Mouse (Mus musculus) cerebellum, adult 8-10 months (tissue): Measurements from ENCODE around the gene Ldhd.

Experiments used
- DNase-seq: peaks from one replicate; pipeline ENCODE4 v3.0.0; 2022

The Ldhd gene

DNA sequence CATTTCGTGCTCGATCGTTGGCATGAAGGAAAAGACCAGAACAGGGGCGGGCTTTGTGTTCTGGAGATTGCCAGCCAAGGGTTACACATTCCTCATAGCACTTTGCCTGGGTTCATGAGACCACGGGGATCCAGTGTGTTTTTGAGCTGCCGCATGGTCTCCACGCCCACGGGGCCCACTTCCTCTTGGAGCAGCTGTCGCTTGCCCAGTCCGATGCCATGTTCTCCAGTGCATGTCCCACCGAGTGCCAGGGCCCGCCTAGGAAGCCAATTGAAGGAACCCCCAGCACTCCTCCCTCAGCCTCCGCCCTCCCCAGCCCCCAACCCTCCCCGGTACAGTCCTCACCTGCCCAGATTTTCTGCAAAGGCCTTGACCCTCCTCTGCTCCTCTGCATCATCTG is 3.2 kb downstream of the Ldhd start:
- DNase-seq, result no peak

DNA sequence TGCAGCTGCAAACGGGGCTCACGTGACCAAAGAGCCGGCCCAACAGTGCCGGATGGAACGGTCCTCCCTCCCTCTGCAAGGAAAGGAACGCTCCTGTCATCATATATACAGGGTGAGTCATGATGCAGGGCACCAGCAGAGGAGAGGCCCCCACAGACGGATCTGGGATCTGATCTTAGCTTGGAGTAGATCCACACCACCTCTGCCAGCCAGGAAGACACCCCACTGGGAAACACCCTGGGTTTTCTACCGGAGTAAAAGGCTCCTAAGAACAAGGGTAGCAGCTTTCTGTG is 3.7 kb downstream of the Ldhd start:
- DNase-seq, result peak; percentile 32

DNA sequence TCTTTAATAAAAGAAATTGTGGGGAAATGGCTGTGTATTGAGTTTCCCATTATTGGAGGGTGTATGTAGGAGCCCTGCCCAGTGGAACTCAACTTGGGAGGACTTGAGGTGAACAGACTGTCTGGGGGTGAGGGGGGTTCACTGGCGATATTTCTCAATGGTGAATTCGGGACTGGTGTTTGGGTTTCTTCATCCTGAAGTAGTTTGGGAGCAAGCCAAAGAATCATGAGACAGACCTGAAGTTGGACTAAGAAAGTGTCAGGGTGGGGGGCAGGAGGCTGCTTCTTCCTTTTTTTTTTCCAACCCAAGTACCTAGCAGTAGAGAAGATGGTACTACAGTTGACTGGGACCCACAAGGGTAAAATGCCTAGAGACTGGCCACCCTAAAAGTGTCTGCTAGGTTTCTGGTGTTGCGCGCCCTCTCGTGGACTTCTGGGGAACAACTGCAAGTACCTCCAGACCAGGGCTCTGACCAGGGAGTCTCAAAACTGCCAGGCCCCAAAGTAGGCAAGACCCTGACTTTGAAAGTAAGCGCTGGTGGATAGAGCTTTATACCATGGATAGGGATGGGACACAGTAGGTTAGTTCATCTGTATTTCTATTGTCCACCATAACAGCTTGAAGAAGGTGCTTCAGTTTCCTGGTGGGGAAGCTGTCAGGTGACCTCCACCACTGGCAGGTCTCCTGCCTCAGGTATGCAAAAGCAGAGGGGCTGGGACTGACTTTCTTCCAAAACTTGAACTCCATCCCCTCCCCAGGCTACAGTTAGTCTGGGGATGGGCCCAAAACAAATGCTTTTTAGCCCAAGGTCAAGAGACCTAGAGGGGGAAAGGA is 4.3 kb downstream of the Ldhd start:
- DNase-seq, result peak; percentile 81

DNA sequence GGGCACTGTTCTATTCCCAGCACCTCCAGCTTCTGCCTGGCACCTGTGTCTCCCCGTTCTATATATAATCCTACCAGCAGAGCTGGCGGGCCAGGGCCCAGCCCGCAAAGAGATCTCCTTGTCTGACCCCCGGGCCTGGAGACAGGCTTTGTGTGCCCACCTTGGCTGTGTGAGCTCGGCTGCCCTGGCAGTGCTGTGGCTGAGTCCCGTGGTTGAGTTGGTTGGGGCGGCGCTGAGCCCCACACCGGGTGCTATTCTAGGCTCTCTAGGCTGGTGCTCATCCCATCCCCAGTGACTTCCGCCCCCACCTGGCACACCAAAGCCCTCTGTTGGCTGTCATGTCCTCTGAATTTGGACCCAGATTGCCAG is 5.3 kb downstream of the Ldhd start:
- peak; percentile 48 for DNase-seq

DNA sequence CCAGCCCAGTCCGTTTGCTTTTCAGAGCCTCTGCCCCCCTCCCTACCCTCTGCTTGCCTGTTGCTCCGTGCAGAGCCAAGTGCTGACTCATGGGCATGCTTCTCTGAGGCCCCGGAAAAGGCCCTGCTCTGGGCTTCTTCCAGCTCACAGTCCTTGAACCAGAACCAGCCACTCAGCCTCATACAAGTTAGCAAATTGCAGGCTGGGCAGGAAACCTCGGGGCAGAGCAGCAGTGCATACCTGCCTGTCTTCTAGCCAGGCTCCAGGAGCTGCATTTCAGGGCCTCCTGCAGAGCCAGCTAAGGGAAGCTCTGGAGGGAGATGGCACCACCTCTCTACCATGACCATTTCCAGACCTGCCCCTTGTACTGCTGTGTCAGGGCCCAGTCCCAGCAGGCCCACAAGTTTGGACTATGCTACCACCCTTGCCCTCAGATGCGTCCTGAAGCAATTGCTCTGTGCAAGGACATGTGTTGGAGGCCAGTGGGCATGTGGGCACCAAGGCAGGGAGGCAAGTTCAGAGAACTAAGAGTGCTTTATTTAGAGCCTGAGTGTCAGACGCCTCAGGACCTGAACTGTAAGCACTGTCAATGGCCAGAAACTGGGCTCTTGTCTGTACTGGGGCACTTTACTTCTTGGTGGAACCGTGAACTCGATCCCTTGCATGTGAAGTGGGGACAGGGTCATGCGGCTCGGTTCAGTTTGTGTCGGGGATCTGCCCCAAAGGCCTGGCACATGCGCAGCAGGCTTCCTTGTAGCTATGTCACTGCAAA is 5.9 kb downstream of the Ldhd start:
- peak; percentile 74 for DNase-seq

DNA sequence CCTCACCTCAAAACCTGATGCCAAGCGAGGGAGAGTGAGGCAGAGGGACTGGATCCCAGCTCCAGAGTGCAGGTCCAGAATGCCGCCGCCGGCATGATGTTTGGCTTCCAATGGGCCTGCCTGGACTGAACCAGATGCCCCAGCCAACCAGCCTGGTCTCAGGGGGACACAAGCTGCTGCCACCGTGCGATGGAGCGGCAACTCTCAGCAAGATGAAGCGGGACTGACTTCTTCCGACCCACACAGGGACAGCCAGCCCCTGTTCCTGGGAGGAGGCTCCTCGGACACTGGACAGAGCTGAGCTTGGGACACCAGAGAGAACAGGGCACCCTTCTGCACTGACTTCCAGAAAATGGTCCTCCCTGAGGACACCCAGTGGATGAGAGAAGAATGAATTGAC is 7.6 kb downstream of the Ldhd start:
- DNase-seq, result peak; percentile 25

DNA sequence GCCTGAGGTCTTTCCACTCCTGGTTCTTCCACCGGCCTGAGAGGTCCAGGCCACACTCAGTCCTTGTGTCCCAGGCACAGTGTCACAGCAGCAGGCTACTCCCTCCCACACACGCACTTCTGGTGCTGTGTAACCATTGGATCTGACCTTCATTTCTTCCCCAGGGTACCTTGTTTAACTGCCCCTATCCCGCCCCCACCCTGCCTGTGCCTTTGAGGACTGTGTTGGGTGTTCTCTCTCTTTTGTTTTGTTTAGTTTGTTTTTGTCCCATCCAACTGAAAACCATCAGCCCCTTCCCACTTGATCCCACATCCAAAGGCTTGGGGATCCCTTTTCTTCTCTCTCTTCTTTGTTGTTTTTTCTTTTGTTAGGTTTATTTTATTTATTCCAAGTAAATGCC is 8.1 kb downstream of the Ldhd start:
- no peak for DNase-seq

DNA sequence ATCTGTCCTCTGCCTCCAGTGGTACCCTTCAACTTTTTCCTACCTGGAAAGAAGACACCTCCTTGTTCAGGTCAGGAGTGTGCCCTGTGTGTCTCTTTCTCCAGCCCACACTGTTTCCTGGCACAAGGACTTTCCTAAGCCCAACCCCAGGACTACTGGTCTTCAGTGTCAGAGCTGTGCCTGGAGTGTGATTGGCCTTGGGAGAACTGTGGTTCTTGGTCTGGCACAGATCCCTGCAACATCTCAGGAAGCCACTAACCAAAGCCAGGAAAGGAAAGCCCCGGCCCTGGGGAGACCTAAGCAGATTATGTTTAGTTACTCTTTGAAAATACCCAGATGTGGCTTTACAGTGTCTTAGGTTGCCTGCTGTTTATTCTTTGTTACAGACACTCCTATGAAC is 10.2 kb downstream of the Ldhd start:
- no peak for DNase-seq

DNA sequence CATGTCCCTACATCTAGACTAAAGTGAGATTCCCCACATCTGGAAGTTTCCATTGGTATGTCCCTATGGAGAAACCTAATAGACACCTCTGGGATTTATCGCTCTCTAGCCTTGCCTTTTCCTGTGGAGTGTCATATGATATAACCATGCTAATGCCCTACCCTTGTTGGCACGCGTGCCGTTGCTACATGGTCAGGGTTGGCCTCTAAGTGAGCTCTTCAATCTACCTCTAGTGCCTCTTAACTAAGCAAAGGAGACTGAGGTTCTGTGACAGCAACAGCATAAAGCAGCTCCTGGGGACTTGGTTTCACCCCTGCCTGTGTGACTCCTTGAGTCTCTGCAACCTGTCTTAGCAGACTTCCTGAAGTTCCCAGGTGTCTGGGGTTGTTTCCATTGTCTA is 11.9 kb downstream of the Ldhd start:
- DNase-seq, result no peak

DNA sequence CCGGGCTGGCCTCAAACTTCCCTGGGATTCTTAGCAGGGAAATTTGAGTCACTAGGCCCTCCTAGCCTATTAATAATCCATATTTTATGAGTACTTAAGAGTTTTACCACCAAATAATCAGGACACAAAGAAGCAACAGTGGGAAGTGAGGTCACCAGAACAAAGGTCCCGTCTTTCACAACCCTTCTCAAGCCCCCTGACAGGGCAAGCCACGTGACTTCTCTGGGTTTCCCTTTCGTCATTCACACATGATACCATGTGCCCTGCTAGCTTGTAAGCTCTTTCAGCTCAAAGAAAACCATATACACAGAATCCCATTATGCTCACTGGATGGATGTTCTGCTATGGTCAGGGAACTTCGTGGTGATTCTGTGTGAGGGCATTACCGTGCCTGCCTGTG is 12.4 kb downstream of the Ldhd start:
- DNase-seq, result no peak

DNA sequence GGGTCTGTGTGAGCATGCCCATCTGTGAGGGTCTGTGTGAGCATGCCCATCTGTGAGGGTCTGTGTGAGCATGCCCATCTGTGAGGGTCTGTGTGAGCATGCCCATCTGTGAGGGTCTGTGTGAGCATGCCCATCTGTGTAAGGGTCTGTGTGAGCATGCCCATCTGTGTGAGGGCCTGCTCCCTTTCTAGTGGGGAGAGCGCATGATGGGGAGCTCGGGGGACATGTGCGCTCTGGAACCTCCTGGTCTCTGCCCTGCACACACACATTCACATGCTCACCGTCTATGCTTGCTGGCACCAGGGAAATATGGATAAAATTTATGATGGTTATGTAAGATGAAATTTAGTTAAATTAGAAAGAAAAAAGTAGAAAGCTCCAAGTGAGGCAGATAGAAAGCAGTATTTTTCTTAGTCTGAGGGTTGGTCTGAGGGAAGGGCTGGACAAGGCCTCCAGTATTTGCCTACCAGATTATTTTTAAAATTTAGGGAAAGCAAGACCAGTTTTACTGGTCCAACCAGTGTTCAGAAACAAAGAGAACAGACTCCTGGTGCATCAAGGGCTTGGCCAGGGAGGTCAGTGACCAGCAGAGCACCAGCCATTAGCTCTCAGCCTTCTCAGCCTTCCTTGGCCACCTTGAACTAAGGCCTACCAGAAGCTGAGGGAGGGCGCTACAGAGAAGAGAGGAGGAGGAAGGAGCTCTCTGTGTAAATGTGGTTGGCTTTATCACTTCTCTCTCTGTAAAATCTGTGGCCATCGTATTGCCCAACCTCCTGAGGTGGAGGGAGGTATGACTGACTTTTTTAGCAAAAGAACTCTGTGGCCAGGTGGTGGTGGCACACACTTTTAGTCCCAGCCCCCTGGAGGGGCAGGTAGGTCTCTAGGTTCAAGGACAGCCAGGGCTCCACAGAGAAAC is 15.1 kb downstream of the Ldhd start:
- no peak for DNase-seq

DNA sequence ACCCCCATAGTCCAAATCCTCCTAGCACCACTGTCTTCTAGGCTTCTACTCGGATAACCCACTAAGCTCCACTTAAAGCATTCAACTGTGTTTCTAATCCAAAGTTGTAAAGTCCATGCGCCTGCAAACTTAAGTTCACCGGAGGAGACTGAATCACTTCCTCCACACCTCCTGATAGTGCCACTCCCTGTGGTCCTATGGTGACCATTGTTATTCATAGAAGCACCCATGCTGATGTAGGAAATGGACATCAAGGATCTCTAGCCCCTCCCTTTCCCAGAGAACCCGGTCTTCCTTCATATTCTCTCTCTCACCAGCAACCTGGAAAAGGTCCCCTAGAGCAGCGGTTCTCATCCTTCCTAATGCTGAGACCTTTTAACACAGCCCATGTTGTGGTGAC is 17.0 kb downstream of the Ldhd start:
- DNase-seq, result no peak

DNA sequence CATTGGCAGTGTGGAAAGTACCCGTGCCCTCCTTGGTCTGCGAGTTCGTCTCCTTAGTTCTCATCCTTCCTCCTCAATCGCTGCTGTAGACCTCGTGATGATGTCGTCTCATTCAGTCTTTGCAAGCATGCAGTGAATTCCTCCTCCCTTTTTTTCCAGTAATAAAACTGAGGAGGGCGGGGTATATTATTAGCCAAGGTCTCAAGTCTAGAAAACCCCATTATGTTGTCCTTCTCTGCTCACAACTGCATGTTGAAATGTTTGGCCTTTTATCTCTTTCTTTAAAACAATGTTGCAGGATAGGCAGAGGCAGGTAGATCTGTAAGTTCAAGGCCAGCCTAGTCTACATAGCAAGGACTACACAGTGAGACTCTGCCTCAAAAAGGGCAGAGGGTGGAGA is 22.8 kb downstream of the Ldhd start:
- DNase-seq, result no peak

DNA sequence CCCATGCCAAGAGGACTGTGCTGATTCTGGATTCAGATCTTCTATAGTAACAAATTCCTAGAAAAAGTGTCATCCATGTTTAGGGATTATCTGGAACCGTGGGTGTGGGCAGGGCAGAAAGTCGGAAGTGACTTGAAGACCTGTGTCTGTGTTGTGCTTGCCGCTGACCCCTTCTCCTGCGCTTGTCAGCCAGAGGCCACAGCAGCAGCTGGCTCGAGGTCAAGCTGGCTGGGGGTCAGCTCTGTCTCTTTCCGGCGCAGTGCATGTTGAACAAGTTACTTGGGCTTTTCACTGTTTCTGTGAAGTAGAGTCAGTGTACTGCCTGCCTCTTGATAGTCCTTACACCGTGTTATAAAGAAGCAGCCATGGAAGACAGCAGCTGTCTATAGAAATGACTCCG is 23.2 kb downstream of the Ldhd start:
- no peak for DNase-seq

DNA sequence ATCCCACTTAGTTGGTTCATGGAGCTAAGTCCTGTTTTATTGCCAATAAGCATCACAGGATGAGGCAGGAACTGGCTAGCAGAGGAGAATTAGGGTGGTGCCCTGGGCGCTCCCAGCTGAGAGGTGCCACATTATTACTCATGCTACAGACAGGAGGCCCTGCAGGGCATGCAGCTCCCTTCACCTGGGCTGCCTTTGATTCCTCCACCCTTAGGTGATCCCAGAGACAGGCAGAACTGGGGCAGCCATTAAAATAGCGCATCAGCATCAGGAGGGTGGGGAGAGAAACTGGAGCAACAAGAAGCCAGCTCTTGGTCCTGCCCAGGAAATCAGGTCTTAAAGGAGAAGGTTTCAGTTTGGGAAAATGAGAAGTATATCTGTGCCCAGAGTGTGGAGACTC is 25.2 kb downstream of the Ldhd start:
- DNase-seq, result no peak

DNA sequence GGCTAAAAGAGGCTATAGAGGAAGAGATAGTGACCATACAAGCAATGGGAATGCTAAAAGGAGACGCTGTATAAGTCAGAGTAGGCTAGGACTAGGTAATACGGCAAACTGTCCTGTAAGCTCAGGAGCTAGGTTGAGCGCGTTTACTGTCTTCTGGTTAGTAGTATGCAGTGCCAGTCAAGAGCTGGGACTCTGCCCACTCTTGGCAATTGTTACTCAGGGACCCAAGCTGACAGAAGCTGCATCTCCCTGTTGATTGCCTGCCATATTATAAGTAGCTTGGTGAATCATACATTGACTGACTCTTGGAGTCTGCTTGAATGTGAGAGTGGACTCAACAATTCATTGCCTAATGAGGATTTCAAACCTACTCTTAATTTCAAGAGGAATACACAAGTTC is 28.1 kb downstream of the Ldhd start:
- peak; percentile 66 for DNase-seq

DNA sequence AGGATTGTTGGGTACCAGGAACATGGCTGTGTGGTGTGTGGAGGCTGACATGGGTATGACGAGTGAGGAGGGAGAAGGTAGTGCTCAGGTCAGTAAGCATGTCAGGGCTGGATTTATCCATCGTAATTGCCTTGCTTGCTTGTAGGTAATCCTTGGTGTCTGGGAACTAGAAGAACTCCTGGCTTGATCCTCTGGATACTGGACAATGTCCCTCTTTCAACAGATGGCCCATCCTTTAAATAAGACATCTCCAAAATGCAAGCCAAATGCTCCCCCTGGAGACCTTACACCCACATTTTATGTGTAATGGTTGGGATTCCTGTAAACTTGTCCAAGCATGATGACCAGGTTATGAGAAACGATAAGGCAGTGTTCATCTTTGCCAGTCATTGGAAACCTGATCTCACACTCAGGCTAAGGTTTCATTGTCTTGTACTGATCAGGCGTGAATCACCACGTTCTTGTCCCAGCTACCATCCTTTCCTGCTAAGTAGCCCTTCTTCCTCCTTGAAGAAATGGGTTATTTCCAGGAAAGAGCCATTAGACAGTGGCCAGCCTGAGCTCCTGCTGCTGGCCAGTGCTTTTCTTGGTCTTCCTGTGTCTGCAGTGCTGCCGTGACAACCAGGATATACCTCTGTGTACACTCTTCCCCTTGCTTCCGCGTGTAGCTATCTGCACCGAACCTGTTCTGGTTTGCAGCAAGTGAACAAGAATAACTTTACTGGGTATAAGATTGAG is 30.3 kb downstream of the Ldhd start:
- no peak for DNase-seq

DNA sequence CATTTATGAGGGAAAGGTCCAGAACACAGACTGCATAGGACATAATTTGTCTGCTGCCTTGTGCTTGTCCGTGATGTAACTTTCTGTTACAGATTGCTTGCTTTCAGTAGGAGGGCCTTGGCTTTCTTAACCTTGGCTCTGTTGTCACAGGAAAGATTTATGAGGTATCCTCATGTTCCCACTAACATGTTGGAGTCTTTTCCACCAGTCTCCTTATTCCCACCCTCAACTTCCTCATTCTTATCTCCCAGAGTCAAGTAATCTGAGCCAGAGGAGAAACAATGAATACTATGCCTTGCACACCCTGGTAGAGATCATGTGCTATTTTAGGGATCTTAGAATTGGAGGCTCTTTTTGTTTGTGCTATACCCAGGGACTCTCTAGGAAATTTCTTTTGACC is 32.9 kb downstream of the Ldhd start:
- no peak for DNase-seq

DNA sequence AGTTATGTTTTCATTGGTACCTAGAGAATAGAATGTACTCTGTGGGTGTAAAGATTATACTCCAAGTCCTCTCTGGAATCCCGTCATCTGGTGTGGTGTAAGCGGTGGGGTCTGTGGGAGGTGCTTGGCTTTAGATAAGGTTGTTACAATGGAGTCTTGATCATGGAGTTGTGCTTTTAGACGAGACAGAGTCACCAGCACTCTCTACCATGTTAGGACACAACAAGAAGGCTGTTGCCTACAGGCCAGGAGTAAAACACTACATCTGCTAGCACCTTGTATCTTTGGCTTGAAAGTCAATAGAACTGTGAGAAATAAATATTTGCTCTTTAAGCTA is 33.7 kb downstream of the Ldhd start:
- no peak for DNase-seq

DNA sequence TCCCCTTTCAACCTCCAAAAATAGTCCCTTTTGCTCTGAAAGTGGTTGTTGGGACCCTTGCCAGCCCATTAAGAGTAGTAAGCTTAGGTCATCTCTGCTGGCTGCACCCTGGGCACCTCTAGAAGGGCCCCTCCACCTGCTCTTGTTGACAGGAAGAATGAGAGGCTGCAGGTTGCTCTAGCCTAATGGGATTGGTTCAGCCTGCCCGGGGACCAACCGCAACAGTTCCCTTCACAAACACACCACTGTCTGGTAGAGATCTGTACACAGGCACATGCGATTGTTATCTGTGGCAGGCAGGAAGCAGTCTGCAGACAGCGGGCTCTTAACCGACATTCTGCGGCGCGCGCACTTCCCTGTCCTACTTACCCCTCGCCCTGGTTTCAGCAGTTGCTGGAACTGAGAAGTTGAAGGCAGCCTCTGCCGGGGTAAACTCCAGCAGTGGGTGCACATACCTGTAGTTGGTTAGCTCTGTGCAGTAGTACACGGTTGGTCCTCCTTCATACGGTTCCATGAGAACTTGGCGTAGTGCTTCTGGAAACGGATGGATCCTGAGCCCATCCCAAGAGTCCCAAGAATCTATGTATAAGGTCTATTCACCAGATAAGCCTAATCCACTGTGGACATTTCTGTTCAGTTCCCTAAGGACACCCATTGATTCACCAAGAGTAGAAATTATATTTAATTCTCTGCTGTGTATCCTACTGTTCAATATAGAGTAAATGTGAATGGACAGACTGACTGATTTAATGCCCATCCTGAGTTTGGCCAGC is 34.3 kb downstream of the Ldhd start:
- no peak for DNase-seq

DNA sequence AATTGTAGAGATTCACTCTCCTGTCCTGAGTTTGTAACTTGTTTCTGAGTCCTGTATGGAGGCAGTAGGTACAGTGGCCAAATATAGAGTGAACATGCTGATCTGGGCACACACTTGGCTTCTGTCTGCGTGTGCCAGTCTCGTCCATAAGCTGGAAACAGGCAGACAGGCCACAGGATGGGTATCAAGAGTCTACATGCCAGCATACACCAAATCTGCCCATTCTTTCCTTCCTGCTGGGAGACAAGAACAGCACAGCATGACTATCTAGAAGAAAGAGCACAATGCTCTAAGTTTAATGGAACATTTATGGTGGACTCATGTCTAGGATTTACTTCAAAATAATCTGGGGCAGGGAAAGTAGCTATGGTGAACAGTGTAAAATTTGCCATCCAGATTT is 35.2 kb downstream of the Ldhd start:
- DNase-seq, result no peak
